Mouse (Mus musculus): ENCODE measurements at regions not wholly inside any gene's neighbourhood (a gene's known extent, or its start where the extent isn't known, plus 50 kb on each side); places are given as distances from the start of the nearest gene placed in this dataset.

DNA sequence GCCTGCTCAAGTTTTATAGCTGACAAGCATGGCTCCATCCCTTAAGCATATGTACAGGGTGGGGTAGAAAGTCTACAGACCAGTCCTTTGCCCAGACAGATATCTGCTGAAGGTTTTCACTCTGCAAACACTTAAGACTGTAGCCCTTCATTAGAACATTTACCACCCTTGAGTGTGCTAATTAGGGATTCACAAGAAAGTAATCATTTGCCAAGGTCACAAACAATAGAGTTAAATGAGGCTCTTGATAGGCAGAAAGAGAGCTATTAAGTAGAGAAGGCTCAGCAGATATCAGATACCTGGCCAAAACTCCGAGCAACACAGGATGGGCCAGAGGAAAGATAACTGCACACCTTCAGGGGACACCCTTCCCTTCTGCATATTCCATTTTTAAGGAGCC lies 252.3 kb upstream of the Crbn start:
- TF ChIP-seq MYOD1 (IDR thresholded peaks at IDR 0.05; ENCODE audit: control insufficient read depth, insufficient read length, low read depth) = no peak
- TF ChIP-seq MAX (IDR thresholded peaks at IDR 0.05) = no peak
- TF ChIP-seq CTCF (IDR thresholded peaks at IDR 0.05; ENCODE audit: control insufficient read depth, insufficient read depth, insufficient read length) = no peak
- no peak for TF ChIP-seq FOSL1 (IDR thresholded peaks at IDR 0.05; ENCODE audit: insufficient read depth, low read length, poor library complexity, severe bottlenecking)
- no peak for TF ChIP-seq USF1 (IDR thresholded peaks at IDR 0.05; ENCODE audit: low read depth)
- TF ChIP-seq MYOG (IDR thresholded peaks at IDR 0.05; ENCODE audit: control insufficient read depth, extremely low read depth, insufficient read length) = no peak

Data from C2C12 (cell line).